Mouse (Mus musculus): ENCODE results near the gene Pakap.

The Pakap gene

DNA sequence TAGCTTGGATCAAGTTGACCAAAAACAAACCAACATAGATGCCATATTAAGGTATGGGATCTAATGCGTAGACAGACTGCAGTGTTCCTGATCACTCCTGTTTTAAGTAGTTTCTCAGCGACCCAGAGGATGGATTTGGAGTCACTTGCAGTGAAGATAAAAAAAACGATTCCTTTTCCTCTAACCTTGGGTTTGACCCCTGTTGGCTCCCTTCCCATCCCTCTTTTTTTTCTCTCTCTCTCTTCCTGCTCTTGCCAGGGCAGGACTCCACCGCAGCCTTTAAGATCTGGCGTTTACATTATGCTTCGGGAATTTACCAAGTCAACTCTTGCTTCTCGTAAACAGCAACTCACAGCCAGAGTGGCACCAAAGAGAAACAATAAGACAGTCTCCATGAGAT is 233.3 kb downstream of the Pakap start:
- no peak for DNase-seq (ENCODE audit: low read depth)

DNA sequence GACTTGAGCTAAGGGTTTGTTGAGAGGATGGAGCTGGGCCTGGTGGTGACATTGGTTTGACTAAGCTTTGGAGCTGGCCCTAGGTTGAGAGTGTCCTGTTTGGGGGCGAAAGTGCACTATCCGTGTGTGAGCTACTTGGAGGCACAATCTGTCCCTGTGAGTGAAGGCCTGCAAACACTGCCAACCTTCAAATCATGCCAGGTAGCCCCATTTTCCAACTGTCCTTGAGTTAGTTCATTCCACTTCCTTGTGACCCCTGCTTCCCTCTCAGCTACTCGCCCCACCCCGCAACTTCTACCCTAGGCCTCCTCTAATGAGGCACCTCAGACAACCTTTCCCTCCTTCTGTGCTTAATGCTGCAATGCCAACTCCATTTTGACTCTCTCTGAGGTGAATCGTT is 234.0 kb downstream of the Pakap start:
- DNase-seq (ENCODE audit: low read depth) = no peak

DNA sequence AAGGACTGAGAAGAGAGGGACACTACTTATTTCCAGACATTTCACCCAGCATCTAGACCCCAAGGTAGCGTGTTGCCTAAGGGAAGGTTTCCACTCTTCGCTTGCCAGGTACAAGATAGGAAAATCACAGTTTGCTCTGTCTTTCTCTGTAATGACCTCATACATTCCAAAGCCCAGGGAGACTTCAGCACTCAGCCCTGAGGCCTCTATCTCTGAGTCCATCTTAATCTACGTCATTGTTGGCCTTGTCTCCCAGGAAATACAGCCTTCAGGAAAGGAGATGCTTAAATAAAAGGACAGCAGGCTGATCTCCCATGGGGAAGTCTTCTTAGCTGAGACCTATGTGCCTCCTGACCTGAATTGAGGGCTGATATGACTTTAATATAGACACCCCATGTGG is 234.4 kb downstream of the Pakap start:
- DNase-seq (ENCODE audit: low read depth) = no peak

DNA sequence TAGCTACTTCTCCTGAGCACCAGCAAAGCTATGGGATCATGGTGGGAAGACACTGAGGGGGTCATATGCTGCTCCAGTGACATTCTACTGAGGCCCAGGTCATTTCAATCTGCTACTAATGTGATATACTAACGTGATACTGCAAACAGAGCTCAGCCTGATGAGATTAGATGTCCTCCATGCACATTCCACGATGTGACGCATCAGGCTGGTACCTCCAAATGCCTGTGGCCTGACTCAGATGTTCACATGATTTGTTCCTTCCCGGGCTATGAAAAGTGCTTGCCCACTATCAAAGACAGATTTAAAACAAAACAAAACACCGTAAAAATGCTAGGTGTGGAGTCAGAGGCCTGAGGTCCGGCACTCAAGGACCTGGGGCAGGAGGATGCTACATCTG is 236.9 kb downstream of the Pakap start:
- DNase-seq (ENCODE audit: low read depth) = no peak

DNA sequence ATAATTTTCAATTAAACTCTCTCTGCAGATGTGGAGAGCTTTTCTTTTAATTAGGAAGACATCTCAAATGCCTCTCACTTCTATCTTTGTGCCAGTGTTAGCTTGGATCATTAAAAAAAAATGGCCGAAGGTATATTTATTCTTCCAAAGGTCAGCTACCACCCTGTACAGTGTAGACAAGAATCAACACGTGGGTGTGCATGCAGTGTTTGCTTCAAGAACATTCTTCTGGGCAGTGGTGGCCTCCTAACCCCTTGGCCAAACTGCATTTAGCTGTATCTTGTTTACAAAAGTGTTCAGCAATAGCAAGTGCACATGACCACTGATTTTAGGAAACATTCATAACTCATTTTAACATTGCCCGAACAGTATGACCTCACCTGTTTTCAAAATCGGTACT is 241.5 kb downstream of the Pakap start:
- no peak for DNase-seq (ENCODE audit: low read depth)

DNA sequence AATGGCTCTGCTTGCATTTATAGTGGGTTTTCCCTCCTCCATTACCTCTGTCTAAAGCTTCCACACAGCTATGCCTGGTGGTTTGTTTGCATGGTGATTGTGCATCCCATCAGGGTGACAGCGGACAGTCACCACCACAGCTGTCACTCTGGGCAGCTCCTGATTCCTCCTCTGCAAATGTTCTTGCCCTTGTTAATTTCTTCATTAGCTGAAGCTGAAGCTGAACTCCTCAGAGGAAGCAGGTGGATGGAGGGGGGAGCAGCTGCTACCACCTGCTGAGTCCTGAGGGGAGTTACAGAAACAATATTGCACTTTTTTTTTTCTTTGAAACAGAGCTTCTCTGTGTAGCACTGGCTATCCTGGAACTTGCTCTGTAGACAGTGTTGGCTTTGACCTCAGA is 244.1 kb downstream of the Pakap start:
- peak; percentile 14 for DNase-seq (ENCODE audit: low read depth)

DNA sequence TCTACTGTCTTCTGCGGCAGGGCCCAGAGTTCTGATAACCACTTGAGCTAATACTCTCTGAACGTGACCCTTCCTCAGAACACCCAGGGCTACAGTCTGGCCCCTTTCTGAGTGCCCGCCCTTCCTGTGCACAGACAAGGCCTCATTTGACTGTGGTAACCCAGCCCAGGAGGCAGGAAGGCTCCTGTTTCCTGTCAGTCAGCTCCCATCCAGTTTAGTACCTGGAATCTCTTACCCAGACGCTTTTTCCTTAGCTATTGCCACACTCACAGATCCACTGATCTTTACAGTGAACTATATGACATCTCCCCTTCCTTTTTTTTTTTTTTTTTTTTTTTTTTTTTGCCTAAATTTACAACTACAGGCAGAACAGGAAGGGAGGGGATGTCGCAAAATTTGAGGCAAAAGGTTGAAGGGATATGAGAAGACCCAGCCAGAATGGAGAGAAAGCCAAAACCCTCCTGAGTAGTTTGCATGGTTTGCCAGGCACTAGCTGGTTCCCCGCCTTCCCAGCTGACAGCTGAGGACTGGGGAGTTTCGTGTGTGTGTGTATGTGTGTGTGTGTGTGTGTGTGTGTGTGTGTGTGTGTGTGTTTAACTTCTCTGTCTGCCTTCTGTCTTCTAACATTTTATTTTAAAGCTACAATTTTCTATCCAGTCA is 245.1 kb downstream of the Pakap start:
- no peak for DNase-seq (ENCODE audit: low read depth)

DNA sequence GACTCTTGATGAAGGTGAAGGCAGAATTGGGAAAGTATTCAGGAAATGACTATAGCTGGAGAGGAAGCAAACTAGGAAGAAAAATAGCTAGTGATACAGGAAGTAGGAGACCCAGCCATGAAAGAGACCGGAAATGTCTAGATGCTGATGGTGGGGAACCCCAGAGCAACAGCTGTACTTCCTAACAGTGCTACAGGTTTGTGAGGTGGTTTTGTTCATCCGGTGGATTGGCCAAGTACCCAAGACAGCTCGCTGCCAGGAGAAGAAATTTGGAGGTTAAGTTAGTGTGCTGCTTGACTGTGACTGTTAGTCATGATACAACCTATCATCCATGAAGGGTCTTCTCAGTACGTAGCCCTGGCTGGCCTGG is 245.6 kb downstream of the Pakap start:
- peak; percentile 88 for DNase-seq (ENCODE audit: low read depth)

DNA sequence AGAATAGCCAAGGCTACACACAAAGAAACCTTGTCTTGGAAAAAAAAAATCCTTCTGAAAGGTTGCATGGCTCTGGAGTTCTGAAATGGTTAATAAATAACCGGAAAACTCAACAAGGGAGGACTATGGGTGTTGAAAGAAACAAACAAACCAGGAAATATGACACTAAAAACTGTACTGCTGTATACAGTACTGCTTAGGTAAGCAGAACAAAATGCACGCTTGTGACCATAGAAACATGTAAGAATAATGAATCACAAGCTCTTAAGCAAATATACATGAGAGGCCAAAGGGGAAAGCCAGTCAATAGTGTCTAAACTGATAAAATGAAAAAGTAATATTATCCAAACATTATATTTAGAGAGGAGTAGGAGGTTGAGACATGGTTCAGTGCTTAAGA is 247.4 kb downstream of the Pakap start:
- no peak for DNase-seq (ENCODE audit: low read depth)

DNA sequence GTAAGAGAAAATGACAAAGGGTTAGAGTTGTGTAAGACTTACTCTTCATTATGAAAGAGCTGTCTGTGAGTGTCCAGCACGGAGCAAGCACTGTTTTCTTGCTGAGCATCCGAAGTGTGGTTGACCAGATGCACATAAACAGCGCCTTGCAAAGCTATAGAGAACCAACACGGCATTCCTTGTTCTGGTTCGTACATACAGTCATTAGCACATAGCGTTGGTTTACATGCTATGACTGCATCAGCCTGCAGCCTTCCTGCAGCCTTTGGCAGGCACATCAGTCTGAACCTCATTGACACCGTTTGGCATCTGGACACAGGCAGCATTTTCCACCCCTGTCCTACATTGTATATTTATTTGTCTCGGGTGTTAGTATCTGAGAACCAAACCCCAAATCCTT is 248.2 kb downstream of the Pakap start:
- DNase-seq (ENCODE audit: low read depth) = no peak

DNA sequence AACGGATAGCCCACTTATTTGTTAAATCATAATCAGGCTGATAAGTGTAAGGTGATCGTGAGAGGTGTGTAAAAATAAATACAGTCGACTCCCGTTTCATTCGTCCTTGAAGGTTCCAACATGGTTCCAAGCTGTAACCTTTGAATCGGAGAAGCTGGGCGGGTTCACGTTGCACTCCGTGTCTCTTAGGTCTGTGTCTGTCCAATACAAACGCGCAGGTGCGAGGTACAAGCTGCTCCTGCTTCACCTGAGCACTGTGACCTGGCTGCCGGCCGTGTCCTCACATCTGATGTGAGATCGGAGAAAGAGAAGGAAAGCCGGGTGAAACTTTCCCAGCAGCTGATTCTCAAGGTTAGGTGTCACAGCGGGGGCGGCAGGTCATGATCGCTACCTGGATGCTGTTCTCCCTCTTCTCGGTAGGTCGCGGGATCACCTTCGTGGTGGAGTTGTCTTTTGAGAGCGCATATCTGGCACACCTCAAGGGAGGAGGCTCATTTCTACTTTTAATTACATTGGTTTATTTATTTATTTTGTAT is 252.9 kb downstream of the Pakap start:
- DNase-seq (ENCODE audit: low read depth) = no peak

DNA sequence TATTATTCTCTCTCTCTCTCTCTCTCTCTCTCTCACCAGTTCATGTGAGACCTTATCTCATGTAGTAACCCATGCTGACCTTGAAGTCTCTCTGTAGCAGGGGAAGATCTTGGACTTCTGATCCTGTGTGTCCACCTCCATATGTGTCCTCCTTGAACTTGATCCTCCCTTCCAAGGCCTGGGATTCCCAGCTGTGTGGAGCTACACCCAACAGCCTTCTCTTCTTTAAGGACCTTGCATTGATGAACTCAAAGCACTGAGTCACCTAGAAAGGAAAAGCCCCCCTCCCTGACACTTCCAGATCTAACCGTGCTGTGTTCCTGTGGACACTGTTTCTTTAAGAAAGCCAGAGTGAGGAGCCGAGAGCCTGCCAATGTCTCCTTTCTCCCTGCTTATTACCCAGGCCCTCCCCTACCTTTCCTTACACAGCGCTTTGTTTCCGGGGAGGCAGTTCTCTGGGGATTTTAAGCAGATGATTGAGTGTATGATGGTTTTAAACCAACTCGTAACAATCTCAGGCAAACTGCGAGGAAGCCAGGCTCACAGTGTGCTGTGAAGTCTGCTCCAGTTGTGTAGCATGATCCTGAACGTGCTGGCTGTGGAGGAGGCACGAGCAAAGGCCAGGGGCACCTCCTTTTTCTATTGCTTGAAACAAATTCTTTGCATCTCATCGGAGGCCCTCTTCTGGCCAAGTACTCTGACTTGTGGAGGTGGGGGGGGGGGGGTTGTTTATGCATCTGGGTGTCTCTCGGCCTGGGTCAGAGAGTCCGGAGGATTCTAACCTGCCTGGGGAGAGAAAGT is 253.8 kb downstream of the Pakap start:
- no peak for DNase-seq (ENCODE audit: low read depth)

DNA sequence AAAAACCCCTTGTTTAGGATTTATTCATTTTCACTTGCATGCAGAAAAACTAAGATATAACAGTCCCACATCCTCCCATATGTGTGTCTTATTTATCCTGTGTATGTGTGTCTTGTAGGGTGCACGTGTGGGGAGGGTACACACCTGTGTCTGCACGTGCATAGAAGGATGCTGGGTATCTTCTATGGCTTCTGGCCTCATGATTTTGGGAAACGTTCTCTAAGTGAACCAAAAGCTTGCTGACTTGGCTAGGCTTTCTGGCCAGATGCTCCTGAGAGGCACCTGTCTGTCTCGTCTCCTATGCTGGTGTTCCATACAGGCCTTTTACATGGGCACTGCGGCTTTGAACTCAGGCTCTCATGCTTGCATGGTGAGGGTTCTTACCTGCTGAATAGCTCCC is 254.7 kb downstream of the Pakap start:
- no peak for DNase-seq (ENCODE audit: low read depth)

DNA sequence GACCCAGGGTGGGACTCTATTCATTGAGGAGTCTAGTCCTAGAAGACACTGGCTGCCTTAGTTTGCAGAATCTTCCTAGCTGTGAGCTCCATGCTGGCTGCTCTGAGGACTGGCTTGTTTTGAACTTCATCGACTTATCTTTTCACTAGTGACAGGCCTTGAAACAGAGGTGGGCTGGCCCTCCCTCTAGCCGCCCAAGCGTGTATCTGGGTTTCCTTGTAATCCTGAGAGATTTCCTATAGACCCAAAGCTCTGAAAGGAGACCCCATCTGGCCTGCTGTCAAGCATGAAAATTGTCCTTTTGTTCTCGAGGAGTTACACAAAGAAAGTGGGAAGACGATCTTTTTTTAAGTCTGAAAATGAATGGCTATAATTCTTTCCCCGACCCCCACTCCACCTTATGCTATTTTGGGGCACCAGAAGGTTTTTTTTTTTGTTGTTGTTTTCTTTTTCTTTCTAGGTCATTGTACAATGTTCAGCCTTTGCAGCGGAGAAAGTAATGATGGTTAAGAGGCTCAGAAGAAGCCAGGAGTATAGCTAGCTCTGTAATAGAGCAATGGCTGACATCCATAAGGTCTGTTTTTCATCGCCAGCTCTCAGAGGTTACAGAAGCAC is 256.8 kb downstream of the Pakap start:
- DNase-seq (ENCODE audit: low read depth) = no peak

DNA sequence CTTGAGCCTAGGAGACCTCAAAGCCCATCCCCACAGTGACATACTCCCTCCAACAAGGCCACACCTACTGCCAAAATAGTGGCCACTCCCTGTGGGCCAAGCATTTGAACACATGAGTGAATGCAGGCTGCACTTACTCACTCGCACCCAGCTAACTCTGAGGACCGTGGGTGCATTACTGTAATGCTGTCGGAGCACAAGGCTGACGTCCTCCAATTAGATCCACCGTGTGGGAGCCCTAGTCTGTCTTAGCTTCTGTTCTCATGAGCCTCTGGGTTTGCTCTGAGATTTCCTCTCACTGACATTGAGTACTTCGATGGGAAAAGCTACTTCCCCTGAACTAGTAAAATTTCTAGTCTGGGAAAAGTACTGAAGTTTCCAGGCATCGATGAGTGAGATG is 258.3 kb downstream of the Pakap start:
- no peak for DNase-seq (ENCODE audit: low read depth)

DNA sequence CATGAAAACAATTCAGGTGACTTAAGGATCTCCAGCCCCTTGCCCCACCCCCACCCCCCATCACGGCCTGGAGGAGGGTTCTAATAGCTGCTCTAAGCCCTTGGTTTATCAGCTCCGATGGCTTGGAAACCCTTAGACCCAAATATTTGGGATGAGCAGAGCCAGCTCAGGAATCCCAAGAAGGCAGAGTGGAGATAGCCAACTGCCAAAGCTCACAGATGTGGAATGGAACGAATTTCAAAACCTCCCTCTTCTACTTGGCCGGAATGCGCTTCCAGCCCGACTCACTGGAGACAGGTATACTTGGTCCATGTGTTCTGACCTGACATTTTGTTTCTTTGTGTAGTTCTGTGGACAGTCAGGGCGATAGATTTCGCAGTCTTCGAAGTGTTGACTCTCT is 261.2 kb downstream of the Pakap start:
- no peak for DNase-seq (ENCODE audit: low read depth)

DNA sequence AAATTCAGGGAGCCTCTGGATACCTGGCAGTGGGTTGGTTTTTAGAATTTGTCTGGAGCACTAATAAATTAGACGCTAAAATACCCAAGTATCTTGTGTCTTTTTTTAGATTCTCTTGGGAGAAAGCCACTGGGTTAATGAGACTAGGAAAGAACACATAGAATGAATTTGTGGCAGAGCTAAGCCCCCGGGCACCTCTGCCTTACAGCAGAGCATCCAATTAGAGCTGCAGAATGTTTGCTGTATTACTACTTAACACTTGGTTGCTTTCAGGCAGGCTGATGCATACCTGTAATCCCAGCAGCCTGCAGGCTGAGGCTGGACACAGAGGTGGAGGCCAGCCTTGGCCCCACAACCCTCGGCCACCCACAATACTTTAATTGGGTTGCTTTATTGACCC is 261.8 kb downstream of the Pakap start:
- DNase-seq (ENCODE audit: low read depth) = no peak

DNA sequence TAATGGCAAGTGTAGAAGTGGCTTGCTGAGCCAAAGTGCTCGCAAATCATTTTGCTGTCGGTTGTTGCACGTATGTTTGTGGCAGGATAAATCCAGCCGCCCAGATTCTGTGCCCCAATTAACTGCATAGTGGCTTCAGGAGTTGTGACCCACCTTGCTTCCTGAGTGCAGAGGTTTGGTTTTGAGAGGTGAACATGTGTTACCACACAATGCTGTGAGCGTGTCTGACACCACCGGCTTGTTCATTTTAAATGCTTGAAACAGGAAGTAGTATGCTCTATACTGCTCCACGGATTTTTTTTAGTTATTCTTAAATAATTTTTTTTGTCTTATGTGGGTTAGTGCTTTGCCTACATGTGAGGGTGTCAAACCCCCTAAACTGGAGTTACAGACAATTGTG is 264.3 kb downstream of the Pakap start:
- peak; percentile 55 for DNase-seq (ENCODE audit: low read depth)

DNA sequence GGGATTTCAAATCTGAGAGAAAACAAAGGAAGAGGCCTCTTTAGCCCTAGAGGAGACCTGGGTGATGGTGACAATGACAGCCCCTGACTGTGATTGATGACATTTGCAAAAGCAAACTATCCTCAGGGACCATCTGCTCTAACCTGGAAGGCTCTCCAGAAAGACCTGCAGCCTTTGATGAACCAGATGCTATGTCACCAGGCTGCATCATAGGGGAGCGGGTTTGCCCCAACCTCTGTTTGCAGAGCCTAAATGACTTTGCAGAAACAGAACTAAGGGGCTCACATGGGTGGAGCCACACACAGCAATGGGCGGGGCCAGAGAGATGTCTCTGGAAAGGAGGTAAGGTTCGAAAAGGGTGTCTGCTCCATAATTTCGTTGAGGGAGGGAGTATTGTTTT is 265.1 kb downstream of the Pakap start:
- no peak for DNase-seq (ENCODE audit: low read depth)

DNA sequence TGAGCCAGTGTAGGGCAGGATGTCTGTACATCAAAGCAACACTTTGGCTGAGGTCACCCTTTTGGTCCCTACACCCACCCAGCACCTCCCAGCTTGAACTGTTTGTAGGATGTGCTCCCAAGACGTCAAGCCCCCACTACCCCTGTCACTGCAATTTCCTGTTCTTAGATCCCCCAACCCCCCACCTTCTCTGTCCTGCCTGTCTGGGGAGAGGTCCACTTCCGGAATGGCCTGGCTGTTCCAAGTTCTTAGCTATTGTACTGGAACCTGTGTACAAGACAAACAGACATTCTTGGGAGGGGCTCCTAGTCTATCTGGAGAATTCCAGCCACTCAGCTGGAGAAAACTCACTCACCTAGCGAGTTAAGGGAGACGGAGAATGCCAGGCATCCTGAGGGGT is 266.2 kb downstream of the Pakap start:
- peak; percentile 64 for DNase-seq (ENCODE audit: low read depth)

DNA sequence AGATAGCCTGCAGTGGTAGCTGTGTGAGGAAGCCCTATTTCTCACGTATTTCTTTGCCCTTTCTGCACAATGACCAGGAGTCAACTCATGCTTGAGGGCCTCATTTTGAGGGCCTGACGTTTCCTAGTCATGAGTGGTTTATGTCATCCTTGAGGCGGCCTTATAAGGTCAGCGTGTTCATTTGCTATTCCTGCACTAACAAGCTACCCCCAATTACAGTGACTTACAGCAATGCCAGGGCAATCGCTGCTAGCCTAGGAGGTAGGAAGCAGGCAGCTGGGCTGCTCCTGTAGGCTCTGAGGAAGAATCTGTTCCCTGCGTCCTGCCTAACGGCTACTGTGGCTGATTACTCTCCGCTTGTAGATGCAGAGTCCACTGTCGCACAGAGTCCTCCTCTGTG is 269.1 kb downstream of the Pakap start:
- no peak for DNase-seq (ENCODE audit: low read depth)

DNA sequence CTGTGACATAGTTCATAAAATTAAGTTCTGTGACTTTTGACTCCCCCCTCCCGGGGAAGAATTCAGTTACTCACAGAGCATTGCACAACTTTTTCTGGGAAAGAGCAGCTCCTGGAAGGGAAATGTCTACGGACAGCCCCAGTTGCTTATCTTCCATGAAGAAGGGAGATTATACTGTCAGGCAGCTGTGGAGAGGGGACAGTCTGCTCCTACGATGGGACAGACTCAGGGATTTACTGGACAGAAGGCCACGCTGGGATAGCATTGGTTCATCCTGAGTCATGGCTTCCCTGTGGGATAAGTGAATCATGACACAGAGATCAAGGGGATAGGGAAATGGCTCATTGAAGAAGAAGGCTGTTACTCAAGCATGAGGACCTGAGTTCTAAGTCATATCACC is 271.4 kb downstream of the Pakap start:
- DNase-seq (ENCODE audit: low read depth) = no peak

DNA sequence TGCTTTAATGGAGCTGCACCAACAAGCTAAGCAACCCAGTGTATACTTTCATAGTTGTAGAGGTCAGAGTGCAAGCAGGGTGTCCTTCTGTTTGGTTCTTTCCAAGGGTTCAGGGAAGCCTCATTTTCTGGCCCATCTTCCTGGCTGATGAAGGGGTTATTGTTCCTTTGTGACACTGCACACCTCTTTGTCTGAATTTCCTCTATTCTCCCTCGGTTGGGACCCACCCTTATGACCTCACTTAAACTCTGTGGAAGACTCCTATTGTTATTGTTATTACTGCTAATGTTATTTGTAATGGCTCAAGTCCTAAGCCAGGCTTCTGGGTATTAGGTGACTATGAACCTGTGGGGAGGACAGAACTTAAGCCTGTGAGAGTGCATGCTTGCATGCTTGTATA is 273.9 kb downstream of the Pakap start:
- DNase-seq (ENCODE audit: low read depth) = no peak
